Mouse (Mus musculus) retina, embryonic 14.5 days (tissue): ENCODE results near the gene Bphl.
"Not testable (repeated sequence)": the region's sequence is repeated elsewhere in the genome, so short reads cannot be mapped to it uniquely, and the experiment has no call there.

Experiments
- DNase-seq: peaks from one replicate; pipeline ENCODE4 v3.0.0-alpha.2; 2015; ENCODE audit warnings: low spot score

The Bphl gene

GRCm38 (mm10) chr13:34051692-34052091 lies 14.3 kb downstream of the Bphl start:
- DNase-seq: no peak

GRCm38 (mm10) chr13:34053673-34054282 lies 16.4 kb downstream of the Bphl start:
- DNase-seq: no peak

GRCm38 (mm10) chr13:34054391-34054790 lies 17.0 kb downstream of the Bphl start:
- no peak for DNase-seq

- DNase-seq: no peak
Observed at GRCm38 (mm10) chr13:34054983-34055382, 17.6 kb downstream of the Bphl start.

- no peak for DNase-seq
Observed at GRCm38 (mm10) chr13:34057252-34057651, 19.9 kb downstream of the Bphl start.

GRCm38 (mm10) chr13:34060061-34060460 lies 22.7 kb downstream of the Bphl start:
- DNase-seq: no peak

- no peak for DNase-seq
Observed at GRCm38 (mm10) chr13:34062466-34062865, 25.1 kb downstream of the Bphl start.

- DNase-seq: no peak
Observed at GRCm38 (mm10) chr13:34066351-34066750, 29.0 kb downstream of the Bphl start.

- DNase-seq: no peak
Observed at GRCm38 (mm10) chr13:34070296-34070695, 32.9 kb downstream of the Bphl start.

GRCm38 (mm10) chr13:34071836-34072235 lies 34.4 kb downstream of the Bphl start:
- no peak for DNase-seq

GRCm38 (mm10) chr13:34072847-34073246 lies 35.5 kb downstream of the Bphl start:
- DNase-seq: no peak

- not testable (repeated sequence) for DNase-seq
Observed at GRCm38 (mm10) chr13:34074441-34074840, 37.0 kb downstream of the Bphl start.

- not testable (repeated sequence) for DNase-seq
Observed at GRCm38 (mm10) chr13:34075893-34076292, 38.5 kb downstream of the Bphl start.

GRCm38 (mm10) chr13:34076561-34077491 lies 39.4 kb downstream of the Bphl start:
- DNase-seq: peak; percentile 40

- peak; percentile 88 for DNase-seq
Observed at GRCm38 (mm10) chr13:34077492-34078271, 40.3 kb downstream of the Bphl start, which contains the start of gene Tubb2a. Gene Tubb2a, minus strand, starts transcription at chr13:34078007.

GRCm38 (mm10) chr13:34078500-34079280 lies 41.3 kb downstream of the Bphl start:
- DNase-seq: no peak

- no peak for DNase-seq
Observed at GRCm38 (mm10) chr13:34079801-34080200, 42.4 kb downstream of the Bphl start.

GRCm38 (mm10) chr13:34081926-34082325 lies 44.5 kb downstream of the Bphl start:
- no peak for DNase-seq

- no peak for DNase-seq
Observed at GRCm38 (mm10) chr13:34084026-34084750, 46.8 kb downstream of the Bphl start.

GRCm38 (mm10) chr13:34087052-34087812 lies 49.8 kb downstream of the Bphl start:
- DNase-seq: no peak
